Mouse (Mus musculus) embryo, embryonic 10.5 days (tissue): ENCODE measurements around the gene Itsn1.
A peak's percentile ranks its signal among the peaks of the same experiment; 100 is the strongest.

Source experiments
- DNase-seq: peaks from one replicate; pipeline ENCODE4 v3.0.0-alpha.2; 2015; ENCODE audit warnings: low spot score

Gene Itsn1

DNA sequence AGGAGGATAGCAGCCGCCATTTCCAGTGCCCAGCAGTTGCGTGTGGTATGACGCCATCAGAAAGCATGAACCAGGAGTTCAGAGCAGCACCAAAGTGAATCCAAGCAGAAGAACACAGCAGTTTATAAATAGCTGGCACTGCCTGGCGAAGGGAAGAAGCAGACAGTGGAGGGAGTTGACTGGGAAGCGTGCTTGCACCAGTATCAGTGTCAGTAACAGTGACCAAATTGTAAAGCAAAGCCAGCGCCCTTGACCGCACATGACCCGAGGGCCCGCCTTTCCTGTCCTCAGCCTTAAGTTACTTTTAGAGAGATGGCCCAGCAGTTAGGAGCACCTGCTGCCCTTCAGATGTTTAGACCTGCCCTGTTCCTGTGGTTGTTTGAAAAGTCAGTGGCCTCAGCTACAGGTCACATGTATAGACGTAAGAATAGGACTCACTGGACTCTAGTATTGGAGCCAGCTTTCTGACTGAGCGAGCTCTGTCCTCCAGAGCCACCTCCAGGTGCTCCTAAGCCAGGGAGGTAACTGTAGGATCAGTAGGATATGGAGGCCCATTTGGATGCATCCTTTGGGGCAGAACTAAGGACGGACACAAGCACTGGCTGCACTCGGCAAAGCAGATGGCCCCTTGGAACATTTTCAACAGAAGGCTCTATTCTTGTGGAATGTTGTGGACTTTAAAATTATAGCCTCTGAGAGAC is 118.6 kb downstream of the Itsn1 start:
- DNase-seq = no peak

DNA sequence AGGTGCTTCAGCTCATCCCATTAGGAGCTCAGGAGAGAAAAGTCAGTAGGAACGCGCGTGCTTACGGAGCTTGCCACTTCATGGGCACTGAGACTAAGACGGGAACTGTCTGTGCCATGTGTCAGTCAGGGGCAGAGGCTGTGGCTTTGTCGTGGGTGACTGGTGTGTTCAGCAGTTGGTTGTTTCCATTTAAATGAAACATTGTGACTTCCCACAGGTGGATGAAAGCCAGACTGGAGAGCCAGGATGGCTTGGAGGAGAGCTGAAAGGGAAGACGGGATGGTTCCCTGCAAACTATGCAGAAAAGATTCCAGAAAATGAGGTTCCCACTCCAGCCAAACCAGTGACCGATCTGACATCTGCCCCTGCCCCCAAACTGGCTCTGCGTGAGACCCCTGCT is 119.4 kb downstream of the Itsn1 start:
- no peak for DNase-seq

DNA sequence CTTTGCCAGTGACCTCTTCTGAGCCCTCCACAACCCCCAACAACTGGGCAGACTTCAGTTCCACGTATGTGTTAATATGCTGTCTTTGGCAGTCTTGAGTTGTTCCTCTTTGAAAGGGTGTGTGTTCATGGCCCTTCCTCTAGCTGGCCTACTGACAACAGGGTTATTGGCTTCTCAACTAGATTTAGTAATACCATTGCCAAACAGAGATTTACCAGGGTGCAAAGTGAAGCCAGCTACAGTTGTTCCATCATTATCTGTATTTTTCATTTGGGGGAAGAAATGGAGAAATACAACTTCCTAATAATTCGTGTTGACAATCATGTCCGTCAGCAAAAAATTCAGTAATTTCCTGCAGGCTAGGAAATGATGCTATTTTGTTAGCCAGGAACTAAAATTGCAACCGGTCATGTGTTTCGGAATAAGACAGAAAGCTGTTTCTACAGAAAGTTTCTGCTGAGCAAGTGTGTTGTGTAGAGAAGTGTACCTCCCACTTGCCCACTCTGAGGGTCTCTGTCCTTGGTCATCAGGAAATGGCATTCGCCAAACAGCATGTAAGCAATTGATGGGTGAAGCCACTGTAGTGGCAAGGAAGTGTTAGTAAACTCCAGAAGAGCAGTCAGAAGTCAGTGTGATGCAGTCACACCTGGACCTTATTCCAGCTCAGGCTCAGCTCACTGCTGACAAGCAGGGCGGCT is 120.0 kb downstream of the Itsn1 start:
- DNase-seq = no peak

DNA sequence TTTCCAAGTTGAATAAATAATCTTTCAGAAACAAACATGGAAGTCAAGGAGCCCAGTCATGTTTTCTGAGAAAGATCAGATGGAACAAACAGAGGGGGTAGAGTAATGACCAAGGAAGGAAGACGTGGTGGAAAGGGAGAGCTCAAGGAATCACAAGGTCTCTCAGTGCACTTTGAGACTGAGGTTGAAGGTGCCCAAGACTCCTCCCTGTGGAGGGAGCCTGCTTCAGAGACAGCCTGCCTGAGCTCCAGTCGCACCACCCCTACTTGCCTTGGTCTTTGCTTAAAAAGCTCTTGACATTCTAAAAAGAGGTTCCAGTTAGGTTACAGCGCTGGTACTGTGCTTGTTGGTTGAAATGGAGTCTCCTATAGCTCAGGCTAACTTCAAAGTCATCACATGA is 121.1 kb downstream of the Itsn1 start:
- no peak for DNase-seq

DNA sequence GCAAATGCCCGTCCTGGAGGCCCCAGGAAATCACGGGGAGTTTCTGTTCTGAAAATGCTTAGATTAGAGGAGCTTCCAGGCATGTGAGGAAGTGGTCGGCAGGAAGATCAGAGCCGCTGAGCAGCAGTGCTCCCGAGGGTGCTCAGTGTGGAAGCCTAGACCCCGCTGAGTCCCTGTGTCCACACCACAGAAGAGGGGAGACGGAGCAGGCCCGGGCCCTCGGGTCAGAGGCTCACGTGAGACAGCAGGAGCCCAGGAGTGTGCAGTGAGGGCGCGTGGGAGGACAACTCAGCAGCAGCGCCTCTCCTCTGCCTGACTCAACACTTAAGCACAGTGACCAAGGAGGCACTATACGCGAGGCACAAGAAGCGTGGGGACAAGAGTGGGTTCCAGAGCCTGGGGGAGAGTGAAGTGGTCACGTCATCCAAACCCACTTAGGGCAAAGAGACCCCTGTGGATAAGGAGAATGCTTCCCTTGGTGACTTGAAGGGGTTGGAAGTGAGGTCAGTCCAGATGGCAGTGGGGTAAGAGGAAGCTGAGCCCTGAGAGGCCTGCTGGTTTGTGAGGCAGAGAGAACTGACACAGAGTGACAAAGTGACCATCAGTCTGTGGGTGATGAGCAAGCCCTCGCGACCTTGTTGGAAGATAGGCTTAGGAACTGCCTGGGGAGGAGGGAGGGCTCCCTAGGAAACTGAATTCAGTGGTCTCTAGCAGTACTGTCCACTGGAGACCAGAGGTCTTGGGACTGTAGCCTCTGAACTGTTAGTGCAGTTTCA is 122.6 kb downstream of the Itsn1 start:
- DNase-seq = no peak

- no peak for DNase-seq
These were observed 123.7 kb downstream of the Itsn1 start for GRCm38 (mm10) chr16:91852753-91853152.

DNA sequence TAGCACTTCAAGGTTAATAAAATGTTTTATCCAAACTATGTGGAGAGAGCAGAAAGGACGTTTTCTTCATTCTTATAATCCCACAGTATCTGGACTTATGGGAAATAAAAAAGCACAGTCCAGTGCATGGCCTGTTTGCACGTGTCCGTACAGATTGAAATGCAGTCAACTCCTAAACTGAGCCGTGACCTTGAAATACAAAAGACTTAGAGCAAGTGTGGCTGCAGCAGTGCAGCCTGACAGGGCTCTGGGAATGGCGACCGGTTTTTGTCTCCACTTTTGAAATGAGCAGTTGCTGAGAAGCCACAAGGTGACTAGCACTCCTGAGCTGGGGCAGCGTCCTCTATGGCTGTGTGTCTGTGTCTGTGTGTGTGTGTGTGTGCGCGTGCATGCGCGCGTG is 124.1 kb downstream of the Itsn1 start:
- no peak for DNase-seq

DNA sequence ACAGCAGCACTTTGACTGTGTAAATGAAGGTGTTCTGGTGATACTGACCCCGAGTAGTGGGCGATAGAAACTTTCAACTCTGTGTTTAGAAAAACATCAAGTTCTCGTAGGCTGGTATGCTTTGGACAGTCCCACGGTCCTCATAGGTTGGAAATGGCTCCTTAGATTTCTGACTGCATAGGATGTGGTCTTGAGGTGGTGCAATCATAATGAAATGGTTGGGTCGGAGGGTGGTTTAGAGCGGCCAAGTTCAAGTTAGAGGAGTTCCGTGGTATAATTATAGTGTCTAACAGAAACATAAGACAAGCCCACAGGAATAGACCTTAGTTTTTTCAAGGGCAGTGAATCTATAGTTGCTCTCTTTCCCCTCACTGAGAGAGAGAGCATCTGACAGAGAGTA is 129.6 kb downstream of the Itsn1 start:
- no peak for DNase-seq

GRCm38 (mm10) chr16:91859203-91859602 is 130.1 kb downstream of the Itsn1 start:
- DNase-seq = no peak

- DNase-seq = no peak
These were observed 130.9 kb downstream of the Itsn1 start for GRCm38 (mm10) chr16:91859958-91860357.

- DNase-seq = no peak
These were observed 131.5 kb downstream of the Itsn1 start for GRCm38 (mm10) chr16:91860471-91861125.

- DNase-seq = no peak
These were observed 132.8 kb downstream of the Itsn1 start for GRCm38 (mm10) chr16:91861784-91862371.

GRCm38 (mm10) chr16:91862836-91863235 is 133.8 kb downstream of the Itsn1 start:
- DNase-seq = peak; percentile 33

- DNase-seq = no peak
These were observed 135.7 kb downstream of the Itsn1 start for GRCm38 (mm10) chr16:91864646-91865332.

GRCm38 (mm10) chr16:91865570-91866257 is 136.6 kb downstream of the Itsn1 start:
- DNase-seq = no peak

DNA sequence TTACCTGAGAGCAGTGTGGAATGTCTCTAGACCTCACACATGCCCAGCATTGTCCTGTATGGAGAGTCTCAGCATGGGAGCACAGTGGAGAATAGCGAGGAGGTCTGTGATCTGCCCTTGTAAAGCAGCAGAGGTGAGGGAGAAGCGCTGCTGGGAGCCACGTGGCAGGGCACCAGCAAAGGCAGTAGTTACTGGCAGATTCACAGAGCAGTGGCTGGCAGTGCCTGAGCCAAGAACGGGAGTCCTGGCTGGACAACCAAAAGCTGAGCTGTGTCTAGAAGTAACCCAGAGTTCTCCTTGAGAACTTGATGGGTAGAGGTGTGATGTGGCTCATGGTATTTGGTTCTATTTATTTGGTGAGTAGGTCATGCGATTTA is 137.2 kb downstream of the Itsn1 start:
- DNase-seq = no peak

DNA sequence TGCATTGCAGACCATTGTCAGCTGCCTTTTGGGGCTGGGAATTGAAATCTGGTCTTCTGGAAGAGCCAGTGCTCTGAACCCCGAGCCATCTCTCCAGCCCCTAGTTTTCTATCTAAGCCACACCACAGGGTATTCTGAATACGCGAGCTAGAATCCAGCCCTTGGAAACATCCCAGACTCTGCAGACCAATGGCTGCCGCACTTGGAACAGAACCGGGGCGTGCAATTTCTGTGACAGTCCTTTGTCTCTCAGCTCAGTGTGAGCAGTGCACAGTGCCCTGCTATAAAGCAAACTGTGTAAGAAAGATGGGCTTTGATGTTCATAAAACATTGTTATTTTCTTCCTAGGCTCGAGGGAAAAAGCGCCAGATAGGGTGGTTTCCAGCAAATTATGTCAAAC is 138.6 kb downstream of the Itsn1 start:
- no peak for DNase-seq

- no peak for DNase-seq
These were observed 140.1 kb downstream of the Itsn1 start for GRCm38 (mm10) chr16:91868943-91869911.

DNA sequence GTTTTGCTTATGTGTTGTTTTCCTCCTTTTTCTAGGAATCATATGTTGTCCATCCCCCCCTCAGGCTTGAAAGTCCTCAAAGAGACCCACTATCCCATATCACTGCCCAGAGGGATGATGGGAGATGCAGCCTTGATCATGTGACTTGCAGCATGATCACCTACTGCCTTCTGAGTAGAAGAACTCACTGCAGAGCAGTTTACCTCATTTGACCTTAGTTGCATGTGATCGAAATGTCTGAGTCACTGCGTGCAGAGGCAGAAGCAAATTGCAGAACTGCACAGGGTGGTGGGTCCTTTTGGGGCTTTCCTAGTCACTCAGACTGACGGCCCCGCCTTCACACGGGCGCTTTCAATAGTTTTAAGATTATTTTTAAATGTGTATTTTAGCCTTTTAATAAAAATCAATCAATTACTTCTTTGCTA is 141.1 kb downstream of the Itsn1 start:
- no peak for DNase-seq

DNA sequence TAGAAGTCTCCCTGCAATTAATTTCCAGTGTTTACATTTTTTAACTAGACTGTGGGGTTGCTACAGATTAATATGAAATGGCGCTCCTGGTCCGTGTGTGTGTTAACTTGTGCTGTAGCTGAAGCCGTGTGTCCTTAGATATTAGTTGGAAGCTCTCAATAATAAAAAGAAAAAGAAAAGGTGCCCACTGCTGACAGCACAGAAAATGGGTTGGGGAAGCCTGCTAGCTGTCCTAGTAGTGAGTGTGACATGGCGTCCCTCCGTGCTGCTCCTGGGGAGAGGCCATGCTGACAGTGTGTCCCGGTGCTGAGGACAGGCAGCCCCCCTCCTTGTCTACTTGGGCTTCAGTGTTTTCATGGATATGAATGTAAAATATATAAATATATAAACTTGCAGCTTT is 142.1 kb downstream of the Itsn1 start:
- DNase-seq = no peak
